Mouse (Mus musculus) telencephalon, adult 2 months (tissue): ENCODE measurements at regions not wholly inside any gene's neighbourhood (a gene's known extent, or its start where the extent isn't known, plus 50 kb on each side); places are given as distances from the start of the nearest gene placed in this dataset.
"Not testable (repeated sequence)": the region's sequence is repeated elsewhere in the genome, so short reads cannot be mapped to it uniquely, and the experiment has no call there.

Experiments used
- DNase-seq: peaks from one replicate; pipeline ENCODE4 v3.0.0-alpha.2; 2011; ENCODE audit warnings: low read depth, low spot score

GRCm38 (mm10) chr13:89375526-89376474 is 163.8 kb upstream of the Hapln1 start:
- DNase-seq, result no peak

- no peak for DNase-seq
Observed at GRCm38 (mm10) chr13:89378365-89378764, 161.2 kb upstream of the Hapln1 start.

- DNase-seq, result not testable (repeated sequence)
Observed at GRCm38 (mm10) chr13:89383619-89384190, 155.9 kb upstream of the Hapln1 start.

GRCm38 (mm10) chr13:89384598-89385145 is 154.9 kb upstream of the Hapln1 start:
- no peak for DNase-seq

GRCm38 (mm10) chr13:89387416-89387815 is 152.2 kb upstream of the Hapln1 start:
- no peak for DNase-seq

GRCm38 (mm10) chr13:89389149-89389548 is 150.4 kb upstream of the Hapln1 start:
- no peak for DNase-seq

- DNase-seq, result no peak
Observed at GRCm38 (mm10) chr13:89394717-89395344, 144.8 kb upstream of the Hapln1 start.

- DNase-seq, result no peak
Observed at GRCm38 (mm10) chr13:89395851-89396250, 143.7 kb upstream of the Hapln1 start.

GRCm38 (mm10) chr13:89401084-89401671 is 138.4 kb upstream of the Hapln1 start:
- DNase-seq, result no peak

GRCm38 (mm10) chr13:89410504-89410903 is 129.1 kb upstream of the Hapln1 start:
- no peak for DNase-seq

- DNase-seq, result peak; percentile 27
Observed at GRCm38 (mm10) chr13:89412768-89413487, 126.7 kb upstream of the Hapln1 start.

- DNase-seq, result no peak
Observed at GRCm38 (mm10) chr13:89418804-89419203, 120.8 kb upstream of the Hapln1 start.

- no peak for DNase-seq
Observed at GRCm38 (mm10) chr13:89421833-89422232, 117.8 kb upstream of the Hapln1 start.

- no peak for DNase-seq
Observed at GRCm38 (mm10) chr13:89423491-89423890, 116.1 kb upstream of the Hapln1 start.

GRCm38 (mm10) chr13:89428272-89429071 is 111.1 kb upstream of the Hapln1 start:
- DNase-seq, result no peak

GRCm38 (mm10) chr13:89444847-89445246 is 94.7 kb upstream of the Hapln1 start:
- no peak for DNase-seq

GRCm38 (mm10) chr13:89453819-89454218 is 85.8 kb upstream of the Hapln1 start:
- DNase-seq, result no peak

GRCm38 (mm10) chr13:89454249-89455018 is 85.2 kb upstream of the Hapln1 start:
- DNase-seq, result no peak

GRCm38 (mm10) chr13:89463746-89464145 is 75.8 kb upstream of the Hapln1 start:
- DNase-seq, result no peak
